Mouse (Mus musculus) forebrain, embryonic 16.5 days (tissue): Measurements from ENCODE around the gene Zap70. TPM values are rescaled to one million over a fixed set of nuclear protein-coding genes. Genes with fewer than 3 reads are reported as not detected.
"Not testable (repeated sequence)": the region's sequence is repeated elsewhere in the genome, so short reads cannot be mapped to it uniquely, and the experiment has no call there.

Experiments used
- ATAC-seq: fragments of 200-750 bp; cut with Nextera tagmentation; 2 replicates; pipeline ENCODE4 v1.8.0; 2017; ENCODE audit warnings: mild to moderate bottlenecking, moderate library complexity
- H3K27ac ChIP-seq: fragments of 300-500 bp; sonication (generic); 2 replicates; pipeline ENCODE4 v1.5.1; 2014; ENCODE audit warnings: low read length, control low read depth
- H3K27me3 ChIP-seq: fragments of 300-500 bp; sonication (generic); replicated peaks from 2 replicates; pipeline ENCODE4 v1.6.1; 2014; ENCODE audit warnings: low read length; ENCODE audit not compliant: control insufficient read depth, insufficient read depth
- H3K36me3 ChIP-seq: fragments of 300-500 bp; sonication (generic); 2 replicates; pipeline ENCODE4 v1.6.1; 2014; ENCODE audit not compliant: control insufficient read depth, insufficient read depth
- H3K4me1 ChIP-seq: fragments of 300-500 bp; sonication (generic); replicated peaks from 2 replicates; pipeline ENCODE4 v1.6.1; 2014; ENCODE audit warnings: low read length; ENCODE audit not compliant: control insufficient read depth, insufficient read depth
- H3K4me2 ChIP-seq: fragments of 300-500 bp; sonication (generic); 2 replicates; pipeline ENCODE4 v1.6.1; 2014; ENCODE audit warnings: mild to moderate bottlenecking, low read length, control low read depth
- H3K4me3 ChIP-seq: fragments of 300-500 bp; sonication (generic); replicated peaks from 2 replicates; pipeline ENCODE4 v1.5.1; 2014; ENCODE audit warnings: mild to moderate bottlenecking, low read length, control low read depth
- H3K9ac ChIP-seq: fragments of 300-500 bp; sonication (generic); replicated peaks from 2 replicates; pipeline ENCODE4 v1.6.1; 2014; ENCODE audit warnings: low read depth, low read length, control low read depth
- H3K9me3 ChIP-seq: fragments of 300-500 bp; sonication (generic); 2 replicates; pipeline ENCODE4 v1.6.1; 2016; ENCODE audit warnings: low read length; ENCODE audit not compliant: control insufficient read depth
- WGBS: fragments of 180-500 bp; shearing (Covaris S2); extraction: QIAGEN DNeasy Blood & Tissue Kit; methylation state at CpG from one replicate; pipeline ENCODE4 v1.1.7; 2014; 5-methylcytosine and 5-hydroxymethylcytosine counted together
- polyA plus RNA-seq: library from polyadenylated mRNA; unstranded; fragments of >200 nt; fragmentation: Nextera tagmentation; extraction: Ambion mirVana; gene quantifications from 2 replicates; pipeline ENCODE4 v1.2.1, GENCODE M21; 2015

Zap70 gene
- polyA plus RNA-seq, 1 experiment from 2014 or later = 1.4 TPM

DNA sequence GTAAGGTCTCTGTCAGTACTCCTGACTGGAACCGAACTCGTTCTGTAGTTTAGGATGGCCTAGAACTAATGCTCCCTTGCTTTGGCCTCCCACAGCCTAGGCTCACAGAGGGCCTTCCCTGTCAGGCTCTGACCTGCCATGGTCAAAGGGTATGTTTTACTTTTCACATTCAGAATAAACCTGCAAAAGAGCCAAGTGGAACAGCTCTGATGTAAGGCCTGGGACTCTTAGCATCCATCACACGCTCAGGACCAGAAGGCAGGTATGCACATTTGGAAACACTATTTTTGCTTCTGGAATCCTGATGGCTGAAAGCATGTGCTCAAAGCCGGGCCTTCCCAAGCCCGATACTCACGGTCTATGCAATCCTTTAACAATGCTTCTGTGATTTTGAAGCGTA lies 50.2 kb downstream of the Zap70 start:
- H3K4me2 ChIP-seq = no peak overlapping the region
- no peak for ATAC-seq
- WGBS = 94% methylated on average over 7 of the region's 7 CpGs
- peaks cover 28% of the 10 kb centered on the region for H3K36me3 ChIP-seq
- no peaks in the 10 kb centered on the region for H3K9me3 ChIP-seq
- peaks cover 3% of the 10 kb centered on the region; the same call in 1 of the 2 replicates for H3K4me1 ChIP-seq
- H3K27ac ChIP-seq = no peak overlapping the region
- H3K9ac ChIP-seq = no peak overlapping the region
- H3K4me3 ChIP-seq = no peak overlapping the region
- H3K27me3 ChIP-seq = no peaks in the 10 kb centered on the region

DNA sequence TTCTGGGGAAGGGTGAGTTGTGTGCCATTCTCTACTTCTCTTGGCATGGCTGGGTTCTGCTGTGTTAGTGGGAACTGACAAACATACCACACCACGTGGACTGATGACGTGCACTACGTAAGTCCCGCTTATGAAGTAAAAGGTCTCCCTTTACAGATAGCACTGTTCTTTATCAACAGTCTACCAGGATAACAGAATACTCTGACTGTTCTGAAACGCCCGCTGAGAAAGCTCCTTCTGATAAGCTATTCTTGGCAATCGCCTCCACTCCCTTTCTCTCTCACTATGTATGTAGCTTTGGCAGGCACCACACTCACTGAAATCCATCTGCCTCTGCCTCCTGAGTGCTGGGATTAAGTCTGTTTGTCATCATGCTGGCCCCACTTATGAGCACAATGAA lies 51.8 kb downstream of the Zap70 start:
- H3K4me1 ChIP-seq = peaks cover 3% of the 10 kb centered on the region; the same call in 1 of the 2 replicates
- H3K27ac ChIP-seq = peak overlapping the region; percentile 70
- peak; percentile 83 for ATAC-seq
- WGBS = 65% methylated on average over 7 of the region's 7 CpGs
- peaks cover 23% of the 10 kb centered on the region for H3K36me3 ChIP-seq
- no peaks in the 10 kb centered on the region for H3K27me3 ChIP-seq
- no peak overlapping the region for H3K4me2 ChIP-seq
- H3K4me3 ChIP-seq = no peak overlapping the region
- H3K9me3 ChIP-seq = no peaks in the 10 kb centered on the region
- H3K9ac ChIP-seq = no peak overlapping the region

DNA sequence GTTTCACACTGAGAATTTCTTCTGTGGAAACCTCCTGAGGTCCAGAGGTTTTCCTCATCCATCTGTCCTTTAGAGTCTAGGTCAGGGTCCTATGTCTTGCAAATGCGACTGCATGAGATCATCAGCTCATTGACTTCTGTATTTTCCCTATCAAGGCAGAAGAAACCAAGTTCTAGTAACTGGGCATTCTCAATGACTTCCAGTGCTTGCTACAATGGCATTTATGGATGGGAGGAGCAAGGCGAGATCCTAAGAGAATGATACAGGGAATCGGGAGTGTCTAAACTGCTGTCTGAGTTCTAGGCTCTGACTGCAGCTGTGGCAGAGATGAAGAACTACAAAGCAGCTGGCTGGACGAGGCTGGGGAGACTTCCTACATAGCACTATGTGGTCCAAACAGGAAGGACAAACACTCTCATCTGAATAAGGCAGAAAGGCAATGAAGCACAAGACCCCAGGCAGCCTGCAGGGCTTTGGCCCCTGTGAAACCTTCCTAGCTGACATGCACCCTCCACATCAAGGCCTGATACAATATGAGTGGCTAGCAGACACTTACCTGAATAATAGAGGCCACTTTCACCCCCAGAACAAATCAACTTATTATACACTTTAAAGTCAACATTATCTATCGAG lies 52.8 kb downstream of the Zap70 start:
- ATAC-seq = no peak

GRCm38 (mm10) chr1:36815166-36815565 lies 53.6 kb downstream of the Zap70 start:
- ATAC-seq = no peak
- no peak overlapping the region for H3K9ac ChIP-seq
- peaks cover 3% of the 10 kb centered on the region; the same call in 1 of the 2 replicates for H3K4me1 ChIP-seq
- peaks cover 30% of the 10 kb centered on the region for H3K36me3 ChIP-seq
- H3K9me3 ChIP-seq = no peaks in the 10 kb centered on the region
- WGBS = 92% methylated on average over 6 of the region's 6 CpGs
- no peak overlapping the region for H3K27ac ChIP-seq
- no peak overlapping the region for H3K4me2 ChIP-seq
- no peak overlapping the region for H3K4me3 ChIP-seq
- H3K27me3 ChIP-seq = no peaks in the 10 kb centered on the region

More for the DNA sequence above, 52.8 kb downstream of the Zap70 start:
- 86% methylated on average over 5 of the region's 5 CpGs for WGBS
- Histone ChIP-seq H3K4me2 (no peak overlapping the region), H3K27me3 (no peaks in the 10 kb centered on the region), H3K4me3 (no peak overlapping the region), H3K9me3 (no peaks in the 10 kb centered on the region), H3K36me3 (peaks cover 30% of the 10 kb centered on the region), H3K9ac (no peak overlapping the region), H3K4me1 (peaks cover 3% of the 10 kb centered on the region; the same call in 1 of the 2 replicates), H3K27ac (peak overlapping the region; percentile 10; the same call in 1 of the 2 replicates)

- not testable (repeated sequence) for H3K9ac ChIP-seq, H3K4me2 ChIP-seq, H3K27me3 ChIP-seq, ATAC-seq, H3K4me3 ChIP-seq, H3K4me1 ChIP-seq, H3K27ac ChIP-seq, H3K9me3 ChIP-seq
- WGBS = 90% methylated on average over 4 of the region's 4 CpGs
- H3K36me3 ChIP-seq = peaks cover 50% of the 10 kb centered on the region
Measured at GRCm38 (mm10) chr1:36821918-36822317, 60.3 kb downstream of the Zap70 start.

GRCm38 (mm10) chr1:36824356-36824755 lies 62.8 kb downstream of the Zap70 start:
- Histone ChIP-seq H3K36me3 (peaks cover 39% of the 10 kb centered on the region), H3K4me2 (no peak overlapping the region), H3K27ac (no peak overlapping the region), H3K4me1 (no peaks in the 10 kb centered on the region), H3K9me3 (no peaks in the 10 kb centered on the region), H3K27me3 (no peaks in the 10 kb centered on the region), H3K4me3 (no peak overlapping the region), H3K9ac (no peak overlapping the region)
- no peak for ATAC-seq
- WGBS = 96% methylated on average over 5 of the region's 5 CpGs

DNA sequence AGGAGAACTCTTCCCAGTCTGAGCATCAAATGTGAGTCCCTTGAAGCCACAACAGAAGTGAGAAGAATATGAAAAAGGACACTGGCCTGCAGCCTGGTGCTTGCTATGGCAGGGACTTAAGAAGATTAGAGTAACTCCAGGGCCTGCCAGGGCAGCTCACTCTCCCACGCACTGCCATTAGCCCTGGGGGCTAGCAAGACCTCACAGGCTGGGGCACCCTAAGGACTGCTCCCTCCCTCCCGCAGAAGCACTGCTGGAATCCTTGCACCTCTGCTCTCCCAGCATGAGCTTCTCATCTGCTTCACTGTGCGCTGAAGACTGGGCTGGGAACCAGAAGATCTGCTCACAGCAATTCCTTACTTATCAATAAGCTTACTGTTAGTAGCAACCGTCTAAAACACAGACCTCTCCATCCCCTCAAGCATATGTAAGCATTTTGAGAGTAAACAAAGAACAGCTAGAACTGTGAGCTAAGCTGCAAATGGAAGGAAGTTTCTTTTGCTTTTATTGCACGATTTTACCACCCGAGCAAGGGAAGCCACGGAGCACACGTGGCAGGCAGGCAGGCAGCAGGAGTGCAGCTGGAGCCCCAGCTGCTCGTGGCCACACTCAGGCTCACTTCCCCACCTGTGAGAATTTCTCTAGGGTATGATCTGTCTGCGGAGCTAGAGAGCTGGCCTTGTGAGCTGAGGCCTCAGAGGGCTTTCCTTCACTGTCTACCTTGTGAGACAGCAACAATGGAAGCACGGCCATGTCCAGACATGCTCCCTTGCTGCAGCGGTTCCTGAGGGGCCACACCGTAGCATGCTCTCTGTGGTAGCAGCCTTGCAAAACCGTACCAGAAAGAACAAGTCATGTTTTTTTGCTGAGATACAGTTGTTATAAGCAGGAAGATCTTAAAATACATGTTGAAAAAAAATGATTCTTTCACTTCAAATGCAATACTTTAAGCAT lies 69.6 kb downstream of the Zap70 start:
- Histone ChIP-seq H3K4me3 (no peak overlapping the region), H3K4me1 (no peaks in the 10 kb centered on the region), H3K27ac (peak overlapping the region; percentile 33; the same call in 1 of the 2 replicates), H3K9ac (0 out of 2 replicates have a peak overlapping the region, but pooled peaks have one; percentile 25), H3K4me2 (no peak overlapping the region), H3K9me3 (no peaks in the 10 kb centered on the region), H3K36me3 (peaks cover 28% of the 10 kb centered on the region), H3K27me3 (no peaks in the 10 kb centered on the region)
- 59% methylated on average over 14 of the region's 14 CpGs for WGBS
- no peak for ATAC-seq

Other genes with a start within 250 kb of the Zap70 start
- gene Cnnm3, start 249.9 kb upstream of the Zap70 start, polyA plus RNA-seq = 4.8 and 5.8 TPM in 2 replicates
- 9.3 and 13.2 TPM in 2 replicates for gene Ankrd23, start 224.9 kb upstream of the Zap70 start, polyA plus RNA-seq
- 0.22 and 0.42 TPM in 2 replicates for gene Gm42417, start 222.4 kb upstream of the Zap70 start, polyA plus RNA-seq
- gene Ankrd39, start 214.4 kb upstream of the Zap70 start, polyA plus RNA-seq = 15.4 and 24.4 TPM in 2 replicates
- gene Sema4c, start 203.4 kb upstream of the Zap70 start, polyA plus RNA-seq = 35.4 and 37.3 TPM in 2 replicates
- 0.34 TPM in 1 of 2 replicates, not detected in the other for gene Fam178b, start 78.6 kb upstream of the Zap70 start, polyA plus RNA-seq
- 480 and 516 TPM in 2 replicates for gene Cox5b, start 70.3 kb upstream of the Zap70 start, polyA plus RNA-seq
- 0.77 TPM in 1 of 2 replicates, not detected in the other for gene 4933424G06Rik, start 51.6 kb upstream of the Zap70 start, polyA plus RNA-seq
- gene Actr1b, start 47.4 kb upstream of the Zap70 start, polyA plus RNA-seq = 101 and 109 TPM in 2 replicates
- gene Tmem131, start 181.9 kb downstream of the Zap70 start, polyA plus RNA-seq = 14.2 and 14.4 TPM in 2 replicates